Mouse (Mus musculus): ENCODE measurements around the gene Cyp2j7.
"Not testable (repeated sequence)": the region's sequence is repeated elsewhere in the genome, so short reads cannot be mapped to it uniquely, and the experiment has no call there.

The Cyp2j7 gene

DNA sequence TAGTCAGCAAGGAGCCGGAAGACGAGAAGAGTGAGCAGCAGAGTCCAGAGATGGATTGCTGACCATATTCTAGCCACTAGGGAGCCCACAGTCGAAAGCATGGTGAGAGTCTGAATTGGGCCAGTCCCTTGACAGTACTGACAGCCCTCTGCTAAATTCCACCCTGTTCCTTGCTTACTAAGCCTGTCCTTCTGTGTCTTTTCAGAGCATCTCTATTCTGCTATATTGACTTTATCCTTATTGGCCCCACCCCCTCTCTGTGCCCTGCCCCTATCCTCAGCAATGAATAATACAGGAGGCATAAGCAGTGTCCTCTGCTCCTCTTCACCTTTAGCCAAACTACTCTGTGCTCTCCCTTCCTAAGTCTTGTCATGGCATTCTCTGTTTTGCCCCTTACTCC lies at the start of gene Cyp2j7:
TSS of gene Cyp2j7 (minus strand) at position 101 of the 400 bp plus-strand sequence.
- DNase-seq (ENCODE audit: extremely low read depth, low read depth, low spot score): no peak

DNA sequence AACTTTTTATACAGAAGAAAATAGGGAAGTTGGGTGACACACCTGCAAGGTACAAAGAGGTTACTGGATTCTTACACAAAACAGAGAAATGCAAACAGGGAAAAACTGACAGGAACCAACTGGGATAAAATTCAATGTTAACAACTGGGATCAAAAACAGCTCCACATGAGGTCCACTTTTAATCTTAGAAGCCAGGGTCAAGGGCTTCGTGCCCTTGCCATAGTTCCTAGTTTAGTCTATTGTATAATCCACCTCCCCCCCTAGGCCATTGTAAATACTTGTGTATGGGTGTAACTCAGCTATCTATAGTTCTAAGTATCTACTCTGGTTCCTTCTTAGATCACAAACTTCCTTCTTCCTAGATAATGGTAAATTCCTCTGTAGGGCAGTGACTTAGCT lies 40.4 kb upstream of the Cyp2j7 start:
- not testable (repeated sequence) for DNase-seq (ENCODE audit: extremely low read depth, low read depth, low spot score)

DNA sequence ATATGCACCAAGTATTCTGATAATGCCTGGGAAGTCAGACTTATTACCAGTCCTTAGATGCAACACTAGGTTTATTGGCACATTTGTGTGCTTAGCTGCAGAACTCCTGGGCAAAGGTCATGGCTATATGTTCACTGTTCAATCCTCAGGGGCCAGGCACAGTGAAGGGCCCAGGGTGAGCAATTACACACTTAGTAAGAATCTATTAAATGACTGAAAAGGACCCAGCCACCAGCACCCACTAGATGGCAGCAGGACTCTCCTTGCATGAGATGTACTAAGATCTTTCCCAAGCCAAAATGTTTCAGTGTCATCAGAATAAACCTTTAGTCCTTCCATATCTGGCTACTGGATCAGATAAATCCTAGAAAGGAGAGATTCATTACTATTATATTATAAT lies 37.4 kb upstream of the Cyp2j7 start:
- DNase-seq (ENCODE audit: extremely low read depth, low read depth, low spot score): no peak

DNA sequence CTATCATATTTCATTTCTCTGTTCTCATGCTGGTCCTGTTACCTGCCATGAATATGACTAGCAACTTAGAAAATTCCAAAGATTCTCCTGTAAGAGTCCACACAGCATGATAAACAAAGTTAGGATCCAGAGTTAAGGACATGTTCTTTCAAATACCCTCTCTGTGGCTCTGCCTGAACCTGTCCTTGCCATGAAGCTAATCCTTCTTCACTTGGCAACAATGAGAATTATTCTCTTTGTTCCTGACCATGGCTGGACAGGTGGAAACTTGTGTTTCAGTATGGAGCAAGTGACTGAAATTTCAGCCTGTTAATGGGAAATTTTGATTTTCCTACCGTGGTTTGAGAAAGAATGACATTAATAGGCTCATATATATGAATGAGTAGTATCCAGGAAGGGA lies 39.8 kb downstream of the Cyp2j7 start:
- peak; percentile 80 for DNase-seq (ENCODE audit: extremely low read depth, low read depth, low spot score)

DNA sequence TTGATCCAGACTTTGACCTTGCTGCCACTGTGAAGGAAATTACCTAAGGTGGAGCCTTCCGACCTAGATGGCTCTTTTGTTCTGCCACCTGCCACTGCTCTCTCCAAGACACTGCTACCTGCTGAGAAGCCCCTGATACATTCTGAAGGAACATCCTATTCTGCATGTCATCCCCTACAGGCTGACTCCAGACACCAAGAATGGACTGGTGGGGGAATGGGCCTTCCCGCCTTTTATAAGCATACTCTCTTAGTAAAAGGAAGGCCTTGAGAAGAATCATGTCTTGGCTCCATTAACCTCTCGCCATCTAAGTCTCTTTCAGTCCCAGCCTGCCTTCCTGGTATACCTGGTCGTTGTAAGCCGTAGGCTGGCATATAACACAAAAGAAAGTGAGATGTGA lies 47.1 kb downstream of the Cyp2j7 start:
- not testable (repeated sequence) for DNase-seq (ENCODE audit: extremely low read depth, low read depth, low spot score)

DNA sequence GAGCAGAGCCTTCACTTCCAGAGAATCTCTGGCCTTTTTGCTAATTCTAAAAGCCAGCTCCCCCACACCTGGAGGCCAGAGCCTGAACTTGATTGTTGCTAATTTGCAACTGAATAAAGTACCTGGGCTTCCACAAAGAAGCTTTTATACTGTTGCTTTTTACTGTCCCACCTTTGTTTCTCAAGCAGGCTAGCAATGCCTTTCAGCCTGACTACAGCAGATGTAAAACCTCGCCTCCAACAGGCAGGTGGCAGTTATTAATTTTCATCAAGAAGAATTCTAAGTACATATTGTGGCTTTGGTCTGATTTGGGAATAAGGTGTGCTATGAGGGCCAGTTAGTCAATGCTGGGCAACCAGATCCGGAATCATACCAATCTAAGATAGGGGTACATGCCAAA lies 47.8 kb downstream of the Cyp2j7 start:
- not testable (repeated sequence) for DNase-seq (ENCODE audit: extremely low read depth, low read depth, low spot score)

DNA sequence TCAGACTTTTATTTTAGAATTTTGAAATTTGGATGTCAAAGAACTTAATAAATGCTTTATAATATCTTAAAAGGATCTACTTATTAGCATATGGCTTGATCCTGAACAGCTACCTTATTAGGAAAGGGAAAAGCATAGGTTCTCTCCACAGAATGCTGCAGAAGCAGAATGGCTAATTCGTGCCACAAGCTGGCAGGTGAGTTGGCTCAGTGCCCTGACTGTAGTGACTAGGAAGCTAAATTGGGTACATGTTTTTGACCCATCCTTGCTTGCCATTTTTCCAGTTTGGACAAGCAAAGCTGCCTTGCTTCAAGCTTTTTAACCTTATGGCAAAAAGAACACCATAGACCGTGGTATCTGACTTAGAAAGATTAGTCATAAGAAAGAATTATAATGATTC lies 48.3 kb downstream of the Cyp2j7 start:
- DNase-seq (ENCODE audit: extremely low read depth, low read depth, low spot score): not testable (repeated sequence)

DNA sequence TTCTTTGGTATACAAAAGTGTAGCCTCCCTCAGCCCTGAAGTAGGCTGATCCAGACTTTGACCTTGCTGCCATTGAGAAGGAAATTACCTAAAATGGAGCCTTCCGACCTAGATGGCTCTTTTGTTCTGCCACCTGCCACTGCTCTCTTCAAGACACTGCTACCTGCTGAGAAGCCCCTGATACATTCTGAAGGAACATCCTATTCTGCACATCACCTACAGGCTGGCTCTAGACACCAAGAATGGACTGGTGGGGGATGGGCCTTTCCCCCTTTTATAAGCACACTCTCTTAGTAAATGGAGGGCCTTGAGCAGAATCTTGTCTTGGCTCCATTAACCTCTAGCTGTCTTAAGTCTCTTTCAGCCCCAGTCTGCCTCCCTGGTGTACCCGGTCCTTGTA lies 51.7 kb downstream of the Cyp2j7 start:
- not testable (repeated sequence) for DNase-seq (ENCODE audit: extremely low read depth, low read depth, low spot score)

DNA sequence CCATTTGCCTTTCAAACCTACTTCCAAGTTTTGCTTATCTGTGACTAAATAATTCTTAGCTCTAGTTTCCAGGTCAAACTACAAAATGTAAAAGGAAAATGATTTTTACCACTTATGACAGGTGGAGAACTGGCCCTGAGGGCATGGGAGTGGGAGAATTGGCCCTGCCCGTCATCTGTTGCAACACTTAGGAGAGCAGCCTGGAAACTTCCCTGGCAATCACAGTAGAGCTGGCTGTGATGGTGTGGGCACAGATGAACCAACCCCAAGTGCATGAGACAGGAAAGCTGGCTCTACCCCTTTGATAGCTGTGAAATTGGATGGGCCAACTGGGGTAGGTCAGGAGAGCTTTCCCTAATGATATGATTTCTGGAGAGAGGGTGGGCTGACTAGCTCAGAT lies 73.6 kb downstream of the Cyp2j7 start:
- DNase-seq (ENCODE audit: extremely low read depth, low read depth, low spot score): peak; percentile 66

DNA sequence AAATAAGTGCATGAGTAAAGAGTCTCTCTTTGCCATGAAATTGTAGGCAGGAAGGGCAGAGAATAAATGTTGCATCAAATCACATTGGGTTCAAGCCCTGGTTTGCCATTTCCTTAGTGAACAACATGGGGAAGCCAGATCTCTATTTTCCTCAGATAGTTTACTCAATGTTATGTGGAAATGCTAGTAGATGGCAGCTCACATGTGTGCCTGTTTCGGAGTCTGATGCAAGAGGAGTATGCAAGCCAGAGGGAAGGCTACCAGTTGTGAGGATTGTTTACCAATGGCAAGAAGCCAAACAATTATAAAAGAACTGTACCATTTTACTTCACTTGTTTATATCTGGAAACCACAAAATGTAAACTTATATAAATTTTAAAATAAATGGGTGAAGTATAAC lies 74.9 kb downstream of the Cyp2j7 start:
- DNase-seq (ENCODE audit: extremely low read depth, low read depth, low spot score): peak; percentile 68

All from fat pad, adult 2 months (tissue).